Mouse (Mus musculus): Measurements from ENCODE around the gene Tuft1. TPM values are rescaled to one million over a fixed set of nuclear protein-coding genes. Genes with fewer than 3 reads are reported as not detected.
A peak's percentile ranks its signal among the peaks of the same experiment; 100 is the strongest.
"Not testable (repeated sequence)": the region's sequence is repeated elsewhere in the genome, so short reads cannot be mapped to it uniquely, and the experiment has no call there.

Tuft1 gene
- polyA plus RNA-seq, 1 experiment from 2014 or later: 3.5 TPM

- not testable (repeated sequence) for ATAC-seq (ENCODE audit: low FRiP score, low read depth); H3K27me3 ChIP-seq (replicated peaks); H3K9ac ChIP-seq; H3K4me1 ChIP-seq; H3K27ac ChIP-seq; H3K4me3 ChIP-seq; H3K4me2 ChIP-seq (replicated peaks); H3K9me3 ChIP-seq; H3K36me3 ChIP-seq
- WGBS: 93% methylated on average over 8 of the region's 8 CpGs
Observed at GRCm38 (mm10) chr3:94685989-94686772, 27.5 kb upstream of the Tuft1 start.

- H3K27ac ChIP-seq: no peak overlapping the region
- no peaks in the 10 kb centered on the region for H3K4me1 ChIP-seq
- H3K9me3 ChIP-seq: no peaks in the 10 kb centered on the region
- H3K4me2 ChIP-seq (replicated peaks): no peak overlapping the region
- 89% methylated on average over 6 of the region's 6 CpGs for WGBS
- H3K36me3 ChIP-seq: no peaks in the 10 kb centered on the region
- H3K9ac ChIP-seq: no peak overlapping the region
- ATAC-seq (ENCODE audit: low FRiP score, low read depth): no peak
- no peaks in the 10 kb centered on the region for H3K27me3 ChIP-seq (replicated peaks)
- H3K4me3 ChIP-seq: no peak overlapping the region
Observed at GRCm38 (mm10) chr3:94683646-94684045, 25.0 kb upstream of the Tuft1 start.

- Histone ChIP-seq H3K36me3 (no peaks in the 10 kb centered on the region), H3K4me1 (no peaks in the 10 kb centered on the region), H3K4me3 (no peak overlapping the region), H3K27ac (no peak overlapping the region), H3K9ac (no peak overlapping the region), H3K4me2 (replicated peaks) (no peak overlapping the region), H3K9me3 (no peaks in the 10 kb centered on the region), H3K27me3 (replicated peaks) (no peaks in the 10 kb centered on the region)
- ATAC-seq (ENCODE audit: low FRiP score, low read depth): no peak
- 92% methylated on average over 16 of the region's 16 CpGs for WGBS
Observed at GRCm38 (mm10) chr3:94680783-94681182, 22.1 kb upstream of the Tuft1 start.

GRCm38 (mm10) chr3:94680032-94680431 lies 21.4 kb upstream of the Tuft1 start:
- not testable (repeated sequence) for ATAC-seq (ENCODE audit: low FRiP score, low read depth); H3K9me3 ChIP-seq; H3K4me1 ChIP-seq; H3K4me2 ChIP-seq (replicated peaks); H3K4me3 ChIP-seq; H3K27ac ChIP-seq; H3K36me3 ChIP-seq; H3K27me3 ChIP-seq (replicated peaks); H3K9ac ChIP-seq
- 89% methylated on average over 12 of the region's 12 CpGs for WGBS

- 80% methylated on average over 8 of the region's 8 CpGs for WGBS
- Histone ChIP-seq H3K9ac (no peak overlapping the region), H3K4me3 (no peak overlapping the region), H3K4me1 (no peaks in the 10 kb centered on the region), H3K27ac (no peak overlapping the region), H3K27me3 (replicated peaks) (no peaks in the 10 kb centered on the region), H3K4me2 (replicated peaks) (no peak overlapping the region), H3K36me3 (no peaks in the 10 kb centered on the region), H3K9me3 (no peaks in the 10 kb centered on the region)
- ATAC-seq (ENCODE audit: low FRiP score, low read depth): no peak
Observed at GRCm38 (mm10) chr3:94679351-94679841, 20.7 kb upstream of the Tuft1 start.

GRCm38 (mm10) chr3:94675101-94675500 lies 16.4 kb upstream of the Tuft1 start:
- WGBS: 87% methylated on average over 9 of the region's 9 CpGs
- H3K4me3 ChIP-seq; H3K9me3 ChIP-seq; H3K36me3 ChIP-seq; ATAC-seq (ENCODE audit: low FRiP score, low read depth); H3K9ac ChIP-seq; H3K4me2 ChIP-seq (replicated peaks); H3K27ac ChIP-seq; H3K4me1 ChIP-seq; H3K27me3 ChIP-seq (replicated peaks): not testable (repeated sequence)

- WGBS: 59% methylated on average over 7 of the region's 7 CpGs
- H3K4me2 ChIP-seq (replicated peaks); H3K27me3 ChIP-seq (replicated peaks); H3K9ac ChIP-seq; H3K4me1 ChIP-seq; H3K27ac ChIP-seq; H3K4me3 ChIP-seq; H3K36me3 ChIP-seq; ATAC-seq (ENCODE audit: low FRiP score, low read depth); H3K9me3 ChIP-seq: not testable (repeated sequence)
Observed at GRCm38 (mm10) chr3:94665896-94666295, 7.2 kb upstream of the Tuft1 start.

GRCm38 (mm10) chr3:94665060-94665802 lies 6.6 kb upstream of the Tuft1 start:
- not testable (repeated sequence) for H3K9ac ChIP-seq; H3K36me3 ChIP-seq; H3K4me3 ChIP-seq; H3K9me3 ChIP-seq; ATAC-seq (ENCODE audit: low FRiP score, low read depth); H3K4me2 ChIP-seq (replicated peaks); H3K27me3 ChIP-seq (replicated peaks); H3K4me1 ChIP-seq; H3K27ac ChIP-seq
- WGBS: 63% methylated on average over 5 of the region's 5 CpGs

- not testable (repeated sequence) for H3K4me2 ChIP-seq (replicated peaks); H3K4me3 ChIP-seq; H3K4me1 ChIP-seq; ATAC-seq (ENCODE audit: low FRiP score, low read depth); H3K9me3 ChIP-seq; H3K9ac ChIP-seq; H3K27me3 ChIP-seq (replicated peaks); H3K36me3 ChIP-seq; H3K27ac ChIP-seq
- 87% methylated on average over 2 of the region's 2 CpGs for WGBS
Observed at GRCm38 (mm10) chr3:94660841-94661240, 2.2 kb upstream of the Tuft1 start.

GRCm38 (mm10) chr3:94659142-94659748 lies 573 bp upstream of the Tuft1 start:
- H3K9ac ChIP-seq; H3K36me3 ChIP-seq; H3K27ac ChIP-seq; H3K9me3 ChIP-seq; H3K4me1 ChIP-seq; H3K4me3 ChIP-seq; H3K27me3 ChIP-seq (replicated peaks): not testable (repeated sequence)
- H3K4me2 ChIP-seq (replicated peaks): peak overlapping the region; percentile 31; the same call in 1 of the 2 replicates
- WGBS: 32% methylated on average over 8 of the region's 10 CpGs
- ATAC-seq (ENCODE audit: low FRiP score, low read depth): peak; percentile 63

GRCm38 (mm10) chr3:94657852-94658739 lies 576 bp downstream of the Tuft1 start:
- peak overlapping the region; percentile 29; the same call in 1 of the 2 replicates for H3K9ac ChIP-seq
- WGBS: 2% methylated on average over 26 of the region's 47 CpGs

More at GRCm38 (mm10) chr3:94657852-94658739, 576 bp downstream of the Tuft1 start:
- not testable (repeated sequence) for H3K27ac ChIP-seq; H3K27me3 ChIP-seq (replicated peaks); ATAC-seq (ENCODE audit: low FRiP score, low read depth); H3K36me3 ChIP-seq; H3K9me3 ChIP-seq; H3K4me1 ChIP-seq
- Histone ChIP-seq H3K4me2 (replicated peaks) (peak overlapping the region; percentile 63), H3K4me3 (peak overlapping the region; percentile 28)
